Mouse (Mus musculus): Measurements from ENCODE around the gene Prkar1a. TPM values are rescaled to one million over a fixed set of nuclear protein-coding genes. Genes with fewer than 3 reads are reported as not detected.

The Prkar1a gene
- polyA plus RNA-seq, 1 experiment = 406 TPM

GRCm38 (mm10) chr11:109634928-109635327 lies 14.3 kb upstream of the Prkar1a start:
- Histone ChIP-seq H3K27me3 (ENCODE audit: control insufficient read depth, insufficient read depth, insufficient read length) (no peaks in the 10 kb centered on the region), H3ac (ENCODE audit: control insufficient read depth, insufficient read length) (no peak overlapping the region), H3K4me2 (ENCODE audit: low read depth) (no peak overlapping the region), H3K36me3 (ENCODE audit: control insufficient read depth, insufficient read depth) (no peaks in the 10 kb centered on the region), H3K79me2 (ENCODE audit: control insufficient read depth, insufficient read depth) (no peaks in the 10 kb centered on the region), H3K4me3 (no peak overlapping the region)
- no peak for TF ChIP-seq REST (IDR thresholded peaks at IDR 0.05; ENCODE audit: insufficient read depth, insufficient read length)

DNA sequence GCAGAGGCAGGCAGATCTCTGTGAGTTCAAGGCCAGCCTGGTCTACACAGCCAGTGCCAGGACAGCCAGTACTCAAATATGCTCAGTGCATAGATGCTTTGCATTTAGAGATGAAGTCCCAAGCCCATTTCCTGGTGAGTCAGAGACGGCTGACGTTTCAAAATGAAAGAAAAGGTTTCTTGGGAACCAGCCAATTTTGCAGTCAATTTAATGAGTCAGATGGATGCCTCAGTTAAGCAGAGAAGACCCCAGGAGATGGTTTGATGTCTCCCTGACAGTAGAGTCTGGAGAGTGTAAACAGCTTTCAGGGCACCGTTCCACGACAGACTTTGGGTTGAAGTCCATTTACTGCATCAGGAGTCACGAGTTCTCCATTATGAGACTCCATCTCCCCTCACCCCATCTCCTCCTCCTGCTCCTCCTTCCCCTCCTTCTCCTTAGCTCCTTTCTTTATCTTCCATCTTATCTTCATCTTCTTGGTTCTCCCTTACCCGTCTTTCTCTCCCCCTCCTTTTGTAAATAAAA lies 13.3 kb upstream of the Prkar1a start:
- no peak overlapping the region for H3K4me2 ChIP-seq (ENCODE audit: low read depth)
- no peak for TF ChIP-seq E2F4 (IDR thresholded peaks at IDR 0.05; ENCODE audit: insufficient read depth)
- TF ChIP-seq REST (IDR thresholded peaks at IDR 0.05; ENCODE audit: insufficient read depth, insufficient read length) = no peak
- TF ChIP-seq USF1 (IDR thresholded peaks at IDR 0.05; ENCODE audit: low read depth) = no peak
- TF ChIP-seq POLR2AphosphoS2 (IDR thresholded peaks at IDR 0.05; ENCODE audit: insufficient read length, low read depth) = no peak
- no peak for TF ChIP-seq MYOG (IDR thresholded peaks at IDR 0.05; ENCODE audit: control insufficient read depth in 1 of 3, insufficient read depth in 1 of 3, insufficient read length in 2 of 3, low read depth in 2 of 3)
- TF ChIP-seq POLR2A (IDR thresholded peaks at IDR 0.05; ENCODE audit: insufficient read length, low read depth) = no peak
- no peak for TF ChIP-seq SRF (IDR thresholded peaks at IDR 0.05; ENCODE audit: control insufficient read depth, insufficient read length, low read depth)
- no peak for TF ChIP-seq MYOD1 (IDR thresholded peaks at IDR 0.05; ENCODE audit: control insufficient read depth in 1 of 3, insufficient read length in 2 of 3, low read depth in 2 of 3)
- no peak for TF ChIP-seq MAX (IDR thresholded peaks at IDR 0.05; ENCODE audit: low read depth)
- TF ChIP-seq TCF3 (IDR thresholded peaks at IDR 0.05; ENCODE audit: insufficient read length, low read depth) = no peak
- no peak for TF ChIP-seq CEBPB (IDR thresholded peaks at IDR 0.05; ENCODE audit: insufficient read depth, poor library complexity, severe bottlenecking)
- TF ChIP-seq TCF12 (IDR thresholded peaks at IDR 0.05; ENCODE audit: insufficient read depth, poor library complexity, severe bottlenecking) = no peak
- H3K36me3 ChIP-seq (ENCODE audit: control insufficient read depth, insufficient read depth) = no peaks in the 10 kb centered on the region
- H3K27me3 ChIP-seq (ENCODE audit: control insufficient read depth, insufficient read depth, insufficient read length) = no peaks in the 10 kb centered on the region
- H3ac ChIP-seq (ENCODE audit: control insufficient read depth, insufficient read length) = no peak overlapping the region
- H3K79me2 ChIP-seq (ENCODE audit: control insufficient read depth, insufficient read depth) = no peaks in the 10 kb centered on the region
- H3K4me3 ChIP-seq = no peak overlapping the region

- no peaks in the 10 kb centered on the region for H3K27me3 ChIP-seq (ENCODE audit: control insufficient read depth, insufficient read depth, insufficient read length)
- H3K79me2 ChIP-seq (ENCODE audit: control insufficient read depth, insufficient read depth) = no peaks in the 10 kb centered on the region
- H3ac ChIP-seq (ENCODE audit: control insufficient read depth, insufficient read length) = no peak overlapping the region
- no peaks in the 10 kb centered on the region for H3K36me3 ChIP-seq (ENCODE audit: control insufficient read depth, insufficient read depth)
- peak overlapping the region; percentile 30 for H3K4me2 ChIP-seq (ENCODE audit: low read depth)
- TF ChIP-seq CEBPB (IDR thresholded peaks at IDR 0.05; ENCODE audit: insufficient read depth, poor library complexity, severe bottlenecking) = no peak
- no peak overlapping the region for H3K4me3 ChIP-seq
These were observed 7.5 kb upstream of the Prkar1a start for GRCm38 (mm10) chr11:109641498-109642222.

- Histone ChIP-seq H3K27me3 (ENCODE audit: control insufficient read depth, insufficient read depth, insufficient read length) (no peaks in the 10 kb centered on the region), H3K4me2 (ENCODE audit: low read depth) (peak overlapping the region; percentile 64), H3K79me2 (ENCODE audit: control insufficient read depth, insufficient read depth) (peaks cover 26% of the 10 kb centered on the region), H3ac (ENCODE audit: control insufficient read depth, insufficient read length) (no peak overlapping the region), H3K4me3 (peak overlapping the region; percentile 81), H3K36me3 (ENCODE audit: control insufficient read depth, insufficient read depth) (no peaks in the 10 kb centered on the region)
- TF ChIP-seq USF1 (IDR thresholded peaks at IDR 0.05; ENCODE audit: low read depth) = no peak
- TF ChIP-seq MYOD1 (IDR thresholded peaks at IDR 0.05; ENCODE audit: control insufficient read depth in 1 of 3, insufficient read length in 2 of 3, low read depth in 2 of 3) = peak; percentile 28 to 96 (median 82)
- no peak for TF ChIP-seq CEBPB (IDR thresholded peaks at IDR 0.05; ENCODE audit: insufficient read depth, poor library complexity, severe bottlenecking)
- peak; percentile 73 to 89 (median 79) for TF ChIP-seq MYOG (IDR thresholded peaks at IDR 0.05; ENCODE audit: control insufficient read depth in 1 of 3, insufficient read depth in 1 of 3, insufficient read length in 2 of 3, low read depth in 2 of 3)
- TF ChIP-seq E2F4 (IDR thresholded peaks at IDR 0.05; ENCODE audit: insufficient read depth) = no peak
- TF ChIP-seq TCF12 (IDR thresholded peaks at IDR 0.05; ENCODE audit: insufficient read depth, poor library complexity, severe bottlenecking) = peak; percentile 69
- no peak for TF ChIP-seq REST (IDR thresholded peaks at IDR 0.05; ENCODE audit: insufficient read depth, insufficient read length)
- peak; percentile 7 for TF ChIP-seq MAX (IDR thresholded peaks at IDR 0.05; ENCODE audit: low read depth)
- TF ChIP-seq POLR2AphosphoS2 (IDR thresholded peaks at IDR 0.05; ENCODE audit: insufficient read length, low read depth) = no peak
- TF ChIP-seq SRF (IDR thresholded peaks at IDR 0.05; ENCODE audit: control insufficient read depth, insufficient read length, low read depth) = peak; percentile 8
- TF ChIP-seq POLR2A (IDR thresholded peaks at IDR 0.05; ENCODE audit: insufficient read length, low read depth) = peak; percentile 23
- peak; percentile 65 for TF ChIP-seq TCF3 (IDR thresholded peaks at IDR 0.05; ENCODE audit: insufficient read length, low read depth)
These were observed 695 bp upstream of the Prkar1a start for GRCm38 (mm10) chr11:109648510-109648909.

GRCm38 (mm10) chr11:109649975-109650701 lies 933 bp downstream of the Prkar1a start:
- TF ChIP-seq SRF (IDR thresholded peaks at IDR 0.05; ENCODE audit: control insufficient read depth, insufficient read length, low read depth) = no peak
- peak; percentile 76 for TF ChIP-seq POLR2A (IDR thresholded peaks at IDR 0.05; ENCODE audit: insufficient read length, low read depth)
- TF ChIP-seq TCF3 (IDR thresholded peaks at IDR 0.05; ENCODE audit: insufficient read length, low read depth) = peak; percentile 79
- TF ChIP-seq USF1 (IDR thresholded peaks at IDR 0.05; ENCODE audit: low read depth) = peak; percentile 86
- no peak for TF ChIP-seq CEBPB (IDR thresholded peaks at IDR 0.05; ENCODE audit: insufficient read depth, poor library complexity, severe bottlenecking)
- no peak for TF ChIP-seq REST (IDR thresholded peaks at IDR 0.05; ENCODE audit: insufficient read depth, insufficient read length)
- no peak for TF ChIP-seq MAX (IDR thresholded peaks at IDR 0.05; ENCODE audit: low read depth)
- peak in 2 of 3 experiments; percentile 95 to 98 for TF ChIP-seq MYOD1 (IDR thresholded peaks at IDR 0.05; ENCODE audit: control insufficient read depth in 1 of 3, insufficient read length in 2 of 3, low read depth in 2 of 3)
- peak; percentile 63 to 97 (median 94) for TF ChIP-seq MYOG (IDR thresholded peaks at IDR 0.05; ENCODE audit: control insufficient read depth in 1 of 3, insufficient read depth in 1 of 3, insufficient read length in 2 of 3, low read depth in 2 of 3)
- TF ChIP-seq E2F4 (IDR thresholded peaks at IDR 0.05; ENCODE audit: insufficient read depth) = no peak
- TF ChIP-seq TCF12 (IDR thresholded peaks at IDR 0.05; ENCODE audit: insufficient read depth, poor library complexity, severe bottlenecking) = peak; percentile 5
- peak; percentile 90 for TF ChIP-seq POLR2AphosphoS2 (IDR thresholded peaks at IDR 0.05; ENCODE audit: insufficient read length, low read depth)

More at GRCm38 (mm10) chr11:109649975-109650701, 933 bp downstream of the Prkar1a start:
- peaks cover 42% of the 10 kb centered on the region for H3K79me2 ChIP-seq (ENCODE audit: control insufficient read depth, insufficient read depth)
- H3K4me2 ChIP-seq (ENCODE audit: low read depth) = peak overlapping the region; percentile 64
- H3ac ChIP-seq (ENCODE audit: control insufficient read depth, insufficient read length) = peak overlapping the region; percentile 96
- peak overlapping the region; percentile 81 for H3K4me3 ChIP-seq
- H3K27me3 ChIP-seq (ENCODE audit: control insufficient read depth, insufficient read depth, insufficient read length) = no peaks in the 10 kb centered on the region
- peaks cover 13% of the 10 kb centered on the region for H3K36me3 ChIP-seq (ENCODE audit: control insufficient read depth, insufficient read depth)
